Mouse (Mus musculus): ENCODE measurements around the gene Ptpn12. TPM values are rescaled to one million over a fixed set of nuclear protein-coding genes. Genes with fewer than 3 reads are reported as not detected.

Ptpn12 gene
- total RNA-seq, 2 experiments from 2014 or later = 40.4 to 42.2 TPM

- no peak overlapping the region for H3K4me3 ChIP-seq
- DNase-seq (ENCODE audit: extremely low spot score in 1 of 2, low spot score in 2 of 2) = no peak
- intact Hi-C loops (cut with DNase I) = no loop called here
- H3K27ac ChIP-seq = no peak overlapping the region
- TF ChIP-seq CTCF (IDR thresholded peaks at IDR 0.05) = no peak
Observed at GRCm38 (mm10) chr5:21049006-21049405, 6.7 kb downstream of the Ptpn12 start.

GRCm38 (mm10) chr5:21047114-21047513 is 8.6 kb downstream of the Ptpn12 start:
- TF ChIP-seq CTCF (IDR thresholded peaks at IDR 0.05) = no peak
- H3K27ac ChIP-seq = no peak overlapping the region
- DNase-seq (ENCODE audit: extremely low spot score in 1 of 2, low spot score in 2 of 2) = no peak
- intact Hi-C loops (cut with DNase I) = no loop called here
- no peak overlapping the region for H3K4me3 ChIP-seq

DNA sequence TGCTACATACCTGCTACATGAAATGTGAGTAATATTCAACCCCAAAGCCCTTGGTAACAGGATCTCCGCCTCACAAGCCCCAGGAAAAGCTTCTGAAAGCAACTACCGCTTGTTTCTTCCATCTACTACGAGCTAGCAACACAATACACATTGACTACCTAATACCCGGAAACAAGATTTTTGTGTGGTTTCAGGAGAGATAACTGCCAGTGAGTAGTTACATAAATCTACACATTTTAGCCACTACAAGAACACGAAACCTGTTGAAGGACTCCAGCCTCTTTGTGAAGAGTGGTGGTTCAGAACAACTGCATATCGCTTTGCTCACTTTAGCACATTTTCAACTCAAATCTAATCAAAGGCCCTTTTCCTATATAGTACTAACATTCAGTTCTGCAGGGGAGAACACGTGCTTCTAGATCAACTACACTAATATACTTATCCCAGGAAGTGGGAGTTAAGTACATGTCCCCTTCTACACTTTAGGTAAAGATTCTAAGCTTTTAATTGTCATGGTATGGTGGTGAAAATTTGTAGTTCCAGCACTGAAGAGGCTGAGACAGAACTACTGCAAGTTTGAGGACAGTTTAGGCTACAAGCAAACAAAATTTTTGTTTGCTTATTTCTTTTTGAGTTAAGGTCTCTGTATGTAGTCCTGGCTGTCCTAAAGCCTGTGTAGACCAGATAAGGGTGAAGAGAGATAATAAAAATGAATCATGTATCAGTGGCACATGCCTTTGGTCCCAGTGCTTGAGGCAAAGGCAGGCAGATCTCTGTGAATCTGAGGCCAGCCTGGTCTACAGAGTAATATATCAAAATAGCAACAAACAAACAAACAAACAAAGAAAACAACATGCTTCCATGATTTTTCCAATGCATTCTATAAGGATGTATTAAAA is 9.3 kb downstream of the Ptpn12 start:
- no peak overlapping the region for H3K4me3 ChIP-seq
- intact Hi-C loops (cut with DNase I) = no loop called here
- DNase-seq (ENCODE audit: extremely low spot score in 1 of 2, low spot score in 2 of 2) = no peak
- TF ChIP-seq CTCF (IDR thresholded peaks at IDR 0.05) = no peak
- no peak overlapping the region for H3K27ac ChIP-seq

- TF ChIP-seq CTCF (IDR thresholded peaks at IDR 0.05) = no peak
- intact Hi-C loops (cut with DNase I) = no loop called here
- Histone ChIP-seq H3K4me3 (no peak overlapping the region), H3K27ac (no peak overlapping the region)
- DNase-seq (ENCODE audit: extremely low spot score in 1 of 2, low spot score in 2 of 2) = no peak
Observed at GRCm38 (mm10) chr5:21045462-21045861, 10.2 kb downstream of the Ptpn12 start.

GRCm38 (mm10) chr5:21038100-21038499 is 17.6 kb downstream of the Ptpn12 start:
- intact Hi-C loops (cut with DNase I) = no loop called here
- Histone ChIP-seq H3K4me3 (no peak overlapping the region), H3K27ac (no peak overlapping the region)
- no peak for DNase-seq (ENCODE audit: extremely low spot score in 1 of 2, low spot score in 2 of 2)
- no peak for TF ChIP-seq CTCF (IDR thresholded peaks at IDR 0.05)

- intact Hi-C loops (cut with DNase I) = loop anchor here (2.0 kb wide), 1 partner anchor 19 kb away; the partner anchor contains the start of gene Ptpn12
- H3K27ac ChIP-seq = no peak overlapping the region
- no peak for TF ChIP-seq CTCF (IDR thresholded peaks at IDR 0.05)
- no peak for DNase-seq (ENCODE audit: extremely low spot score in 1 of 2, low spot score in 2 of 2)
- no peak overlapping the region for H3K4me3 ChIP-seq
Observed at GRCm38 (mm10) chr5:21035689-21036480, 19.8 kb downstream of the Ptpn12 start.

GRCm38 (mm10) chr5:21034388-21034966 is 21.2 kb downstream of the Ptpn12 start:
- peak overlapping the region; percentile 40; the same call in 1 of the 2 replicates for H3K27ac ChIP-seq
- intact Hi-C loops (cut with DNase I) = loop anchor here (2.0 kb wide), 1 partner anchor 20 kb away; the partner anchor contains the start of gene Ptpn12
- DNase-seq (ENCODE audit: extremely low spot score in 1 of 2, low spot score in 2 of 2) = no peak
- no peak overlapping the region for H3K4me3 ChIP-seq
- no peak for TF ChIP-seq CTCF (IDR thresholded peaks at IDR 0.05)

DNA sequence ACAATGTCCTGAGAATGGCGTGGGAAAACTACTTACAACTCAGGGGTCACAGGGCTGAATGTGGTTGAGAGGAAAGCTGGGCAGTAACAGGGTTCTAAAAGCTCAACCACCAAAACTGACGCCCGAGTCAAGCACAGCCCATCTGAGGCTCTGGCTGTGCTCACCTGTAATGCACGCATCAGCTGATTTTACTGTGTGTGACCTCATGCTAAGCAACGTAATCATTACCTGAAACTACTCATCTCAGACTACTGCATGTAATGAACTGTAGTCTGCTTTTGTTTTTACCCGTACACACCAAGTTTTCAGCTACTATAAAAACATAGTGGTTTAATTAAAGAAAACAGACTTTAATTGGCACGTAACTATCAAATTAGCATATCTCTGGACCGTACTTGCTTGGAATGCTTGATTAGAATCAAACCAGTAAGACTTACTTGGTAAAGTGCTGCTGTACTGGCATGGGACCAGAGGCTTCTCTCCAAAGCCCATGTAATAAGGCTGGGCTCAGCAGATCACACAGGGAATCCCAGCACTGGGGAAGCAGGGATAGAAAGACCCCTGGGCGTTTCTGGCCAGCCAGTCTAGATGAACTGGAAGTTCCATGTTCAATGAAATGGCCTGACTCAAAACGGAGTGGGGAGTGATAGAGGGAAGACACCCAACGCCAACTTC is 22.2 kb downstream of the Ptpn12 start:
- no peak overlapping the region for H3K27ac ChIP-seq
- H3K4me3 ChIP-seq = no peak overlapping the region
- no peak for DNase-seq (ENCODE audit: extremely low spot score in 1 of 2, low spot score in 2 of 2)
- TF ChIP-seq CTCF (IDR thresholded peaks at IDR 0.05) = no peak
- intact Hi-C loops (cut with DNase I) = loop anchor here (2.0 kb wide), 1 partner anchor 21 kb away; the partner anchor contains the start of gene Ptpn12

DNA sequence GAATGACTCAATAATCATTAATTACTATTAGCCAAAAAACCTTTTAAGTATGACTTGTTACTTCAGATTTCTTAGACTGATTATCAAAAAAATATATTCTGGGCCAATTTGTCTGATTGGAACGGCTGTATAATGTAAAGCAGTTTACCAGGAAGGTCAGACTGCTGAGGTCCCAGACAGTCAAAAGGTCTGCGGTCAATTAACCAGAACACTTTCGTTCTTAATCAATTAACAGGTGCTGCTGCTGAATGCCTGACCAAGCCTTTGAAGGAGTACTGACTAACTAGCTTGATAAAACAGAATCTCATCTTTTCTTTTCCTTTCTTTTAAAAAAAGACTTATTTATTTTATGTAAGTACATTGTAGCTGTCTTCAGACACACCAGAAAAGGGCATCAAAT is 23.1 kb downstream of the Ptpn12 start:
- TF ChIP-seq CTCF (IDR thresholded peaks at IDR 0.05) = no peak
- no peak for DNase-seq (ENCODE audit: extremely low spot score in 1 of 2, low spot score in 2 of 2)
- H3K4me3 ChIP-seq = no peak overlapping the region
- intact Hi-C loops (cut with DNase I) = no loop called here
- H3K27ac ChIP-seq = no peak overlapping the region

- DNase-seq (ENCODE audit: extremely low spot score in 1 of 2, low spot score in 2 of 2) = no peak
- intact Hi-C loops (cut with DNase I) = no loop called here
Observed at GRCm38 (mm10) chr5:21030226-21030625, 25.5 kb downstream of the Ptpn12 start.

DNA sequence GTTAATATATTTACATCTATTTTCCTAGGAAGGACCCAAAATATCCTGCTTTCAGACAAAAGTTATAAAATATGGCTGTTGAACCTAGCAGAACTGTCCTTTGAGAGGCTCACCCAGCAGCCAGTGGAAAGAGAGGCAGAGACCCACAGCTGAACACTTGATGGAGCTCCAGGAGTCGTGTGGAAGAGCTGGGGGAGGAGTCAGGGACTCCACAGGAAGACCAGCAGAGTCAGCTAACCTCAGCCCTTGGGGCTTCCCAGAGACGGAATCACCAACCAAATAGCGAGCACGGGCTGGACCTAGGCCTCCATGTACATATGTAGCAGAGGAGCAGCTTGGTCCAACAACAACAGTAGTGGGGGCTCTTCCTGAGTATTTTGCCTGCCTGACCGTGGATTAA is 38.6 kb downstream of the Ptpn12 start:
- no peak overlapping the region for H3K27ac ChIP-seq
- no peak for DNase-seq (ENCODE audit: extremely low spot score in 1 of 2, low spot score in 2 of 2)
- intact Hi-C loops (cut with DNase I) = no loop called here
- TF ChIP-seq CTCF (IDR thresholded peaks at IDR 0.05) = no peak; the same call in none of the 2 replicates
- H3K4me3 ChIP-seq = no peak overlapping the region

More at GRCm38 (mm10) chr5:21030226-21030625, 25.5 kb downstream of the Ptpn12 start:
- Histone ChIP-seq H3K4me3 (no peak overlapping the region), H3K27ac (no peak overlapping the region; the same call in 1 of the 2 replicates)
- TF ChIP-seq CTCF (IDR thresholded peaks at IDR 0.05) = no peak
